Mouse (Mus musculus): ENCODE results near the gene Crebzf.
A peak's percentile ranks its signal among the peaks of the same experiment; 100 is the strongest.

Crebzf gene

GRCm38 (mm10) chr7:90442518-90443080 is at the start of gene Crebzf:
TSS of gene Crebzf (plus strand) at chr7:90442729.
- peak; percentile 97 for DNase-seq (ENCODE audit: low read depth, low spot score)

DNA sequence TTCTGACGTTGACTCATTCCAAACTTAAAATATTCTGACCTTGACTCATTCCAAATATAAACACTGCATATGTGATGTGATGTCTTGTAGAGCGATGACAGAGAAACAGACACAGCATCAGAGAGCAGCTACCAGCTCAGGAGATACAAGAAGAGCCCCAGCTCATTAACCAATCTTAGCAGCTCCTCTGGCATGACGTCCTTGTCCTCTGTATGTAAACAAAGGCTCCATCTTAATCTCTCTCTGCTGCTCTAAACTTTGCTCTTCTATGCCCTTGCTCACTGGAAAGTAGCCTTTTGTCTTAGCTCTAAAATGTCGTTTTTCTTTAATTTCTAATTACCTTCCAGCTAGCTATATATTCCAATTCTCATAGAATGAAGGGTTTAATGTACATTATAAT is 47.5 kb upstream of the Crebzf start:
- no peak for DNase-seq (ENCODE audit: low read depth, low spot score)

DNA sequence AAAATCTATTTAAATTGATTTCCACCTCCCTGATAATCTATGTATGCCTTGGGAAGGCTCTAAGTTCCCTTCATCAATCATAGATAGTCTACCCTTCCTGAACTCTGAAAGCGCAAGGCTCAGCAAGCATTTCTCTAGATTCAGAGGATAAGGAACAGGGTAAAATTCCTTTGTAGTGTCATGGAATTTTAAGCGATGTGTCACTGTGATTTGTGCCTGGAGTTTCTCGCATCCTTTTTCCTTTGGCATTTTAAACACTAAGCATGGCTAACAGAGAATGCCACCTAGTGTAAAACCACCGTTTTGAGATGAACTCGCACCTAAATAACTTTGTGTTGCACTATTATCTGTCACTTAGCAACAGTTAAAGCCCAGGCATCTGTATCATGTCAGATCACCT is 46.6 kb upstream of the Crebzf start:
- DNase-seq (ENCODE audit: low read depth, low spot score) = no peak

- DNase-seq (ENCODE audit: low read depth, low spot score) = peak; percentile 75
These were observed 32.6 kb upstream of the Crebzf start for GRCm38 (mm10) chr7:90409934-90410333.

DNA sequence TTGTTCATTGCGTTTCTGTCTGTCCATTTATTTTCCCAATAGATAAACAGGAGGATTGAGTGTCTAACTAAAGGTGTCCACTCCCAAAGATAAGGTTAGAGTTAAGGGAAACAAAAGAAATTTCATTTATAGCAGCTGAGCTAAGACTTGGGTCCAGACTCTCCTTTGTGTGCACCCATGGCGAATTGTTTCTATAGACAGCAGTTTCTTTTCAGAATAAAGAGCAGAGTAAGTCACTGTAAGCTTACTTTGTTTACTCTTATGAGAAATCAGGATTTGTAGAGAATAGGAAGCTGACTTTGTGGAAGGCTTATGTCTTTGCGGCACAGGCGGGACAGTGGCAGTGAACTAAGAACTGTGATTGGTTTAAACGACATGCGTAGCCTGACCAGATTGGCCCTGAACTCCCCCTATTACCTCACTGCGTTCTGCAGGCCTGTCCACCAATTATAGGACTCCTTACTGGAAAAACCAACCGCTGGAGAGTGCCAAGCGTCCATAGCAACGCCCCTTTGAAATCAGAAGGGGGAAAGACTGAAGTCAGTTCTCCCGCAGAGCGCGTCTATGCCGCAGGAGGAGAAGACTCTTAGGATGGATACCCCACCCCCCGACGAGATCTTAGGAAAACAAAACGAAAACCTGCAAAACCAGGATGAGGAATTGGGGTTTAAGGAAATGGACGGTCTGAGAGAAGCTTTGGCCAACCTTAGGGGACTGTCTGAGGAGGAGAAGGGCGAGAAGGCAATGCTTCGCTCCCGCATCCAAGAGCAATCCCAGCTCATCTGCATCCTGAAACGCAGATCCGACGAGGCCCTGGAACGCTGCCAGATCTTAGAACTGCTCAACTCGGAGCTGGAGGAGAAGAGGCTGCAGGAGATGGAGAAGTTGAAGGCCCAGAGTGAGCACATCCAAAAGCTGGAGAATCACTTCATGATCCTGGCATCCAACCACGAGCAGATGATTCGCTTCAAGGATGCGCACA is 16.2 kb upstream of the Crebzf start, which contains the start of gene Ccdc89:
Gene Ccdc89, plus strand, starts transcription at position 558 of the 982 bp plus-strand sequence.
- peak; percentile 92 for DNase-seq (ENCODE audit: low read depth, low spot score)

- DNase-seq (ENCODE audit: low read depth, low spot score) = peak; percentile 29
These were observed 15.5 kb upstream of the Crebzf start for GRCm38 (mm10) chr7:90427006-90427405.

DNA sequence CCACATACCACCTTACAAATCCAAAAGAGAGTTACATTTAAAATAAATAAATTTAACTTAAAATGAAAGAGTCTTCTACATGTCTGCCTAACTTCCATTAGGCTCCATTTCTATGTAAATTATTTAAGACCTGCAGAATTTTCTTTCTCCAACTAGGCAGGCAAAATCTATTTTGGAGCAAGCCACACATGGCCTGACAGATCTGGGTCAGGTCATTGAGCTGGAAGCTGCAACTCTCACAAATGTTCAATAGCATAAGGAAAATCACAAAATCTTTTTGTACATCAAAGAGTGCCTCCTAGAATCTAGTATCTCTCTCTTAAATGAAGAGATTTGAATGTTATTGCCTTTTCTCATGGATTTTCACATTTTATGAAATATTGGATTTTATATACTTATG is 10.3 kb upstream of the Crebzf start:
- DNase-seq (ENCODE audit: low read depth, low spot score) = no peak

DNA sequence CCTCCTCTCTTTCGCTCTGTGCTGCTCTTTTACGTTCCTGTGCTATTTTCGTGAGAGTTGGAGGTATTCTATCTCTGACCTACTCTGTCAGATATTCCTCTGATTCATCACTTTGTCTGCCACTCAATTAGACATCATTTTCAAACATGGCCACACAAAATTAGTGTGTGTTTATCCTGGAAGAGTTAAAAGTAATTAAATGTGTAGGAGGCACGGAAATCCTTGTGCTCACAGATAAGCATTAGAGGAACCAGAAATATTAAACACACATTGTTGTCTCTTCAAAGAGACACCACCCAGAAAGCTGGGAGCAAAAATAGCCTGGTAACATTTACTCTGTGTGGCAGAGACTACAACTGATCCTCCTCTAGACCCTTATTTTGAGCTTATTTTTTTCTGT is 2.5 kb upstream of the Crebzf start:
- no peak for DNase-seq (ENCODE audit: low read depth, low spot score)

DNA sequence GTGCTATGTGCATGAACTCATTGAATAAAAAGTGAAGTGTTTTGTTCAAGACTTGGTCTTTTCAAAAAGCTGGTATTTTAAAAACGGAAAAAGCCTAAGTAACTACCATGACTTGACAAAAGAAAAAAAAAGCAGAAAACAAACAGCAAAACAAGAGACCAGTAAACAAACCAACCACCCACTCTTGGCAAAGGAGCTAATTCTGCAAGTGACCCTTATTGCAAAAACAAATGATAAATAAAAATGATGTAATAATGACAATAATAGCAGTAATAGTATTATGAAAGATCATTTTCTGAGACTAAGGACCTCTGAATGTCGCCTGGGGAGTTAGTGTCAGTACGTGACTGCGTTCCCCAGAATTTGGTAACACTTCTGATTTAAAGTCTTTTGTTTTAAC is 459 bp upstream of the Crebzf start:
- DNase-seq (ENCODE audit: low read depth, low spot score) = no peak

DNA sequence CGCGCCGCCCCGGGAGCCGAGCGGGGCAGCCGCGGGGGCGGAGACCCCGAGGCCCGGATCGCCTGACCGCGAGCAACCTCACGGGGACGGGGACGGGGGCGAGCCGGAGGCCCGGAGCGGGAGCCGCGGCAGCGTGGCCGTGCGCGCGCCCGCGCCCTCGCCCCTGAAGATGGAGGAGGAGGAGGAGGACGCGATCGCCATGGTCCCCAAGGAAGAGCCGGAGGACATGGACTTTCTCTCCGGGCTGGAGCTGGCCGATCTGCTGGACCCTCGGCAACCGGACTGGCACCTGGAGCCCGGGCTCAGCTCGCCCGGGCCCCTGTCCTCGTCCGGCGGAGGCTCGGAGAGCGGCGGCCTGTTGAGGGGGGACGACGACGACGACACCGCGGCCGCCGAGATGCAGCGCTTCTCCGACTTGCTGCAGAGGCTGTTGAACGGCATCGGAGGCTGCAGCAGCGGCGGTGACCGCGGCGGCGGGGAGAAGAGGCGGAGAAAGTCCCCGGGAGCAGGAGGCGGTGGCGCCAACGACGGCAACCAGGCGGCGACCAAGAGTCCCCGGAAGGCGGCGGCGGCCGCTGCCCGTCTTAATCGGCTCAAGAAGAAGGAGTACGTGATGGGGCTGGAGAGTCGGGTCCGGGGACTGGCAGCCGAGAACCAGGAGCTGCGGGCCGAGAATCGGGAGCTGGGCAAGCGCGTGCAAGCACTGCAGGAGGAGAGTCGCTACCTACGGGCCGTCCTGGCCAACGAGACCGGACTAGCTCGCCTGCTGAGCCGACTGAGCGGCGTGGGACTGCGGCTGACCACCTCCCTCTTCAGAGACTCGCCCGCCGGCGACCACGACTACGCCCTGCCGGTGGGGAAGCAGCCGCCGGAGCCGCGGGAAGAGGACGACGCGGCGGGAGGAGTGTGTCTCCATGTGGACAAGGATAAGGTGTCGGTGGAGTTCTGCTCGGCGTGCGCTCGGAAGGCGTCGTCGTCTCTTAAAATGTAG is 867 bp downstream of the Crebzf start:
- DNase-seq (ENCODE audit: low read depth, low spot score) = peak; percentile 59

- peak; percentile 19 for DNase-seq (ENCODE audit: low read depth, low spot score)
These were observed 1.7 kb downstream of the Crebzf start for GRCm38 (mm10) chr7:90444206-90444605.

DNA sequence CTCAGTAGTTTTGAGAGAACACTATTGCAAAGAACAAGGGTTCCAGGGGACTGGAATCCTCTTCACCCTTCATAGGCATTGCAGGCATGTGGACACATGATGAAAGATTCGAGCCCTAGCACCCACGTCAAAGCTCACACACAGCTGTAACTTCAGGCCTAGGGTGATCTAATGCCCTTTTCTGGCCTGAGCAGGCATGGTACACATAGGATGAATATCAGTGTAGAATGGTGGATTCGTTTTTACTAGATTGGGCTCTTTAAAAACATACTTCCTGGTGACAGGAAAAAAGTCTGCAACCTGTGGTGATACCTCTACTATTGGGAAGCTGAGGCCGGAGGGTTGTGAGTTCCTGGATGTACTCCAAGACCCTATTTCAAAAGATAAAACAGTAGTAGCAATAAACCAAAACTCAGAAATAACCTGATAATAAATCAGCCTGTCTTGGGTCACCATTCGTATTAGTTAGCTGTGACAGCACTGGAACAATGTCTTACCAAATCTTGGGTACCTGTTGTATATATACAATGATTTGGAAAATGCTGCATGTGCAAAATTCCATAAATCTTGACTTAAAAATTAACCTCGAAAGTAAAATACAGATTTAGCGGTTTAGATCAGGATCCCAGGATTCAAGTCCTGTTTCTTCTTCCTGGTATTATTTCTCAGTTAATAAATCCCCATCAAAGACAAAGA is 13.8 kb downstream of the Crebzf start:
- DNase-seq (ENCODE audit: low read depth, low spot score) = no peak

DNA sequence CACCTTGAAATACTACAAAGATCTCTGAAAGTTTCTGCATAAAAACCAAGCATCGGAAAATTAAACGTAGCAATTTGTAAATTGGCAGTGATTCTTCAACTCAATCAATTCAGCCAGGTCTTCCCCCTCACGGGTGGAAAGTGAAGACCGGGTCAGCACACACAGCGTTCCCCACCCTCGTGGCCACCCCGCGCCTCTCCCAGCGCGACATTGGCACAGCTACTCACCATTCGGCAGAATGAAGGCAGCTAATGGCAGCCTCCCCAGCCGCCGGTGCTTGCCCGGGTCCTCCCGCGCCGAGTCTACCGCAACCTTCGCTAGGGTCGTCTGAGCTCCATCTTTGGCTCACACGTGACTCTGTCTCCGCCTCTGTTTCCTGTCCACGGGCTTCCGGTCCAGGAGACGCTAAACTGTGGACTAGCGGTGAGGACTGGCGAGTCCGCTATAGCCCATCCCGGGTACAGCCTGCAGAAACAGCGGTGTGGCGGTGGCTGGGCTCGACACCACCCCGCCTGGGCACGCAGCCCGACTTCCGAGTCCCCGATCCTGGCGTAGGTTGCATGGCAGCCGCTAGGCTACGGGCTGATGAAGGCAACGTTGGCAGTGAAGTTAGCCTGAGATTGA is 14.4 kb downstream of the Crebzf start, which contains the start of gene Tmem126a:
Gene Tmem126a, minus strand, starts transcription at position 385 of the 624 bp plus-strand sequence.
- DNase-seq (ENCODE audit: low read depth, low spot score) = peak; percentile 88

- peak; percentile 60 for DNase-seq (ENCODE audit: low read depth, low spot score)
These were observed 15.0 kb downstream of the Crebzf start for GRCm38 (mm10) chr7:90457517-90457916.

DNA sequence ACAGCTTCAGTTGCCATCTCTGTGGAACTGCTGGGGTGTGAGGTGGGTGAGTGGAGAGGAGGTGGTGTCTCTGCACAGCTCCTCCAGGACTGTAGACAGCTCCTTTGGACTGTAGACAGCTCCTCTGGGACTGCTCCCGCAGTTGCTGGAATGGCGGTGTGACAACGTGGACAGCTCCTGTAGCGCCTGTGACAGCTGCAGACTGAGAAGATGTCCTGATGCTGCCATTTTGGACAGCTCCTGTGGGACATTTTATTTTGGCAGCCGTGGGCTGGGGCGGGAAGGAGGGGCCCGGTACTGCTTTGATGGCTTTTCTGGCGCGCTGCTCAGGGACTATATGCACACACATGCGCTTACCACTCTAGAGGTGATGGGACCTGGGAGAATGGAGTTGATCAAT is 17.8 kb downstream of the Crebzf start:
- DNase-seq (ENCODE audit: low read depth, low spot score) = peak; percentile 86

DNA sequence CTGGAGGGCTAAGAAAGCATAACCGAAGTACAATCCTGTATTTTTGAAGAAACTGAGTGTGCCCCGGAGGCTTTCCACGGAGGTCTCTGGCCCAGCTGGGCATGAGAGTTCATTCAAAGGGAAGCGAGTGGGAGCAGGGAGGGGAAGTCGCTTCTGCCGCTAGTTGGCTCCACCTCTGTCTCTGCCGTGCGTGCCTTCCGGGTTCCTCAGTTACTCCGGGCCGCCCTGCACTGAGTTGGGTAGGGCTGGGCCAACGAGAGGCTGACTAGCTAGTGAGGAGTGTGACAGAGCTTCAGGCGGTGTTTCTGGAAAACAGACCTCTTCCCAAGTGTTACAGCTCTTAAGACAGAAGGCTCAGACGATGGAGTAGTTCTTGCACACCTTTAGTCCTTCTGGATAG is 18.4 kb downstream of the Crebzf start:
- peak; percentile 70 for DNase-seq (ENCODE audit: low read depth, low spot score)

DNA sequence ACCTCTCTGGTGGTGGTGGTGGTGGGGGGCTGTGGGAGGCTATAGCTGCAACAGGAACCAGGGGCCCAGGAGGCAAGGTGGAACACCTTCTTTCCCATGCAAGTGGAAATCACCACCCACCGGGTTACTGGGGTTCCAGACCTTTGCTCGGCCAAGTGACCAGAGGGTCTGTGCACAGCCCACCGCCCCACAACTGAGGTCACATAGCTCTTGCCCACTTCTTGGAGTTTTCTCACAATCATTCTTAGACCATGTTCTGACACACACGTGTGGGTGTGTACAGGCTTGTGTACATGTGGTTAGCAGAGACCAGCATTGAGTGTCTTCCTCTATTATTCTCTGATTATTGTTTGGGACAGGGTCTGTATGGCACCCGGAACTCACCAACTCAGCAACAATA is 18.9 kb downstream of the Crebzf start:
- no peak for DNase-seq (ENCODE audit: low read depth, low spot score)

- DNase-seq (ENCODE audit: low read depth, low spot score) = no peak
These were observed 31.0 kb downstream of the Crebzf start for GRCm38 (mm10) chr7:90473511-90473910.

- peak; percentile 99 for DNase-seq (ENCODE audit: low read depth, low spot score)
These were observed 33.3 kb downstream of the Crebzf start, which contains the start of gene Tmem126b for GRCm38 (mm10) chr7:90475793-90476312. TSS of gene Tmem126b (minus strand) at chr7:90476001.
